Mouse (Mus musculus) neural tube, embryonic 15.5 days (tissue): ENCODE measurements around the gene Sppl2b. TPM values are rescaled to one million over a fixed set of nuclear protein-coding genes. Genes with fewer than 3 reads are reported as not detected.
A peak's percentile ranks its signal among the peaks of the same experiment; 100 is the strongest.

Source experiments
- ATAC-seq: fragments of 200-750 bp; cut with Nextera tagmentation; 2 replicates; pipeline ENCODE4 v1.8.0; 2017; ENCODE audit warnings: mild to moderate bottlenecking, moderate TSS enrichment, moderate library complexity; ENCODE audit not compliant: low FRiP score
- H3K27ac ChIP-seq: fragments of 300-500 bp; sonication (generic); replicated peaks from 2 replicates; pipeline ENCODE4 v1.5.1; 2015; ENCODE audit warnings: mild to moderate bottlenecking, inconsistent platforms
- H3K27me3 ChIP-seq: fragments of 300-500 bp; sonication (generic); replicated peaks from 2 replicates; pipeline ENCODE4 v1.6.1; 2015; ENCODE audit warnings: inconsistent platforms
- H3K36me3 ChIP-seq: fragments of 300-500 bp; sonication (generic); 2 replicates; pipeline ENCODE4 v1.6.1; 2015; ENCODE audit warnings: inconsistent platforms
- H3K4me1 ChIP-seq: fragments of 300-500 bp; sonication (generic); 2 replicates; pipeline ENCODE4 v1.6.1; 2015; ENCODE audit warnings: inconsistent platforms
- H3K4me2 ChIP-seq: fragments of 300-500 bp; sonication (generic); 2 replicates; pipeline ENCODE4 v1.6.1; 2015; ENCODE audit warnings: inconsistent platforms, mild to moderate bottlenecking, moderate library complexity
- H3K4me3 ChIP-seq: fragments of 300-500 bp; sonication (generic); replicated peaks from 2 replicates; pipeline ENCODE4 v1.5.1; 2015; ENCODE audit warnings: mild to moderate bottlenecking, inconsistent platforms
- H3K9ac ChIP-seq: fragments of 300-500 bp; sonication (generic); replicated peaks from 2 replicates; pipeline ENCODE4 v1.6.1; 2015; ENCODE audit warnings: mild to moderate bottlenecking, inconsistent platforms
- H3K9me3 ChIP-seq: fragments of 300-500 bp; sonication (generic); replicated peaks from 2 replicates; pipeline ENCODE4 v1.6.1; 2016; ENCODE audit warnings: inconsistent platforms
- WGBS: fragments of 180-500 bp; shearing (Covaris S2); methylation state at CpG from one replicate; pipeline ENCODE4 v1.1.7; 2015; ENCODE audit warnings: mixed read lengths; 5-methylcytosine and 5-hydroxymethylcytosine counted together
- polyA plus RNA-seq: library from polyadenylated mRNA; unstranded; fragments of >200 nt; fragmentation: Nextera tagmentation; extraction: Ambion mirVana; gene quantifications from 2 replicates; pipeline ENCODE4 v1.2.1, GENCODE M21; 2015

The Sppl2b gene
- polyA plus RNA-seq, 1 experiment from 2014 or later: 84.1 TPM

GRCm38 (mm10) chr10:80901409-80902272 is 46.6 kb downstream of the Sppl2b start:
- no peak overlapping the region for H3K9ac ChIP-seq
- peak overlapping the region; percentile 95 for H3K4me2 ChIP-seq
- H3K27ac ChIP-seq: peak overlapping the region; percentile 65
- peak overlapping the region; percentile 95; the same call in 1 of the 2 replicates for H3K4me3 ChIP-seq
- 89% methylated on average over 19 of the region's 19 CpGs for WGBS
- no peak for ATAC-seq
- H3K36me3 ChIP-seq: peaks cover 52% of the 10 kb centered on the region
- no peaks in the 10 kb centered on the region for H3K27me3 ChIP-seq
- peaks cover 31% of the 10 kb centered on the region for H3K4me1 ChIP-seq
- no peaks in the 10 kb centered on the region for H3K9me3 ChIP-seq

DNA sequence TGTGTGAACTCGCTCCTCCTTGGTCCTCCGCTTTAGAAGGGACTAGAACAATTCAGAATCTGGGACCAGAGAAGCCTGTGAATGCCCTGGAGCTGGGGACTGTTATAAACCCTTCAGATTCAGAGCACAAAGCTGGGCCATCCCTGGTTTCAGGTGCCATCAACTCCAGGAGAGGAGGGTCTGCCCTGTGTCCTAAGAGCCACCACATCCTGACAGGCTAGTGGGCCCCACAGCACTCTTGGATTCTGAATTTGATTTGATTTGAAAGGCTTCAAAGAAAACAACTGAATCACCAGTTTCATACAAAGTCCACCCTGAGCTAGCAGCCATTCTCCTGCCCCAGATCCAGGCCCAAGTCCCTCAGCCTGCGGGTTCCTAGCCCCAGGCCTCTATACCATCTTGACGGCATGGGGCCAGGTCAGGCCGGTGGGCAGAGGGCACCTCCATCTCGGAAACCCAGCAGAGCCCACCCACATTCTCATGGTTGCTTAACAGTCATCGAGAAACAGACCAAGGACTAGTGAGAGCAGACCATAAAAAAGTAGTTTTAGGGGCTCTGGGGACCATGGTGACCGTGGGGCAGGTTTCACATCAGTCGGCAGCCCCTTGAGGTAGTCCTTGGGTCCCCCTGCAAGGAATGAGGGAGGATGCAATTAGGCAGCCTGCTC is 47.3 kb downstream of the Sppl2b start:
- peaks cover 56% of the 10 kb centered on the region for H3K36me3 ChIP-seq
- no peaks in the 10 kb centered on the region for H3K9me3 ChIP-seq
- H3K27me3 ChIP-seq: no peaks in the 10 kb centered on the region
- no peak overlapping the region for H3K4me2 ChIP-seq
- no peak overlapping the region for H3K4me3 ChIP-seq
- peaks cover 31% of the 10 kb centered on the region for H3K4me1 ChIP-seq
- 95% methylated on average over 9 of the region's 9 CpGs for WGBS
- H3K9ac ChIP-seq: no peak overlapping the region
- no peak for ATAC-seq
- no peak overlapping the region for H3K27ac ChIP-seq

DNA sequence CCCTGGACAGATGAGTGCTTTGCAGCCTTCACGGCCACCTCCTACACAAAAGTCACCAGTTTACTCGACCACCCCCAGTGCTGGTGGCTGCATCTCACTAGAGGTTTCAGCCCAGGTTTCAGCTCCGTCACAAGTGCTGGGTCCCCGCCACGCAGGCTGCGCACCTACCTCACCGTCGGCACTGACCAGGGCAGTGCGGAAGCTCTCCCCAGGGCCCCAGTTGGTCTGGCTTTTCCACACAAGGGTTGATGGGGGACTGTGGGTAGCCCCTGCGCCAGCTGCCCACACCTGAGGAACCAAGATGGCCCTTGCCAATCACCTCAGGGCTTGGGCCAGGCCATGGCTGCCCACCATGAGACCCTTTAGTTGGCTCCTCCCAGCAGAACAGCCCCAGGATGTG is 48.2 kb downstream of the Sppl2b start:
- Histone ChIP-seq H3K27me3 (no peaks in the 10 kb centered on the region), H3K4me3 (no peak overlapping the region), H3K4me1 (peaks cover 24% of the 10 kb centered on the region), H3K4me2 (no peak overlapping the region), H3K36me3 (peaks cover 65% of the 10 kb centered on the region), H3K9me3 (no peaks in the 10 kb centered on the region), H3K27ac (no peak overlapping the region), H3K9ac (no peak overlapping the region)
- WGBS: 94% methylated on average over 10 of the region's 10 CpGs
- no peak for ATAC-seq

- Histone ChIP-seq H3K9me3 (no peaks in the 10 kb centered on the region), H3K36me3 (peaks cover 74% of the 10 kb centered on the region), H3K27ac (no peak overlapping the region), H3K27me3 (no peaks in the 10 kb centered on the region), H3K4me3 (no peak overlapping the region), H3K9ac (no peak overlapping the region), H3K4me1 (peaks cover 16% of the 10 kb centered on the region), H3K4me2 (no peak overlapping the region)
- no peak for ATAC-seq
- 89% methylated on average over 28 of the region's 28 CpGs for WGBS
Observed at GRCm38 (mm10) chr10:80904004-80904693, 49.1 kb downstream of the Sppl2b start.

- WGBS: 92% methylated on average over 11 of the region's 11 CpGs
- H3K4me1 ChIP-seq: peaks cover 10% of the 10 kb centered on the region
- H3K36me3 ChIP-seq: peaks cover 79% of the 10 kb centered on the region
- no peaks in the 10 kb centered on the region for H3K27me3 ChIP-seq
- no peak overlapping the region for H3K4me3 ChIP-seq
- H3K9me3 ChIP-seq: no peaks in the 10 kb centered on the region
- H3K4me2 ChIP-seq: no peak overlapping the region
- H3K27ac ChIP-seq: no peak overlapping the region
- no peak for ATAC-seq
- H3K9ac ChIP-seq: no peak overlapping the region
Observed at GRCm38 (mm10) chr10:80904709-80905108, 49.6 kb downstream of the Sppl2b start.

- WGBS: 93% methylated on average over 22 of the region's 22 CpGs
- Histone ChIP-seq H3K27ac (no peak overlapping the region), H3K4me3 (no peak overlapping the region), H3K9ac (no peak overlapping the region), H3K27me3 (no peaks in the 10 kb centered on the region), H3K4me1 (0 out of 2 replicates have a peak, but pooled peaks cover 7% of the 10 kb centered on the region), H3K9me3 (no peaks in the 10 kb centered on the region), H3K4me2 (no peak overlapping the region), H3K36me3 (peaks cover 83% of the 10 kb centered on the region)
- ATAC-seq: no peak
Observed at GRCm38 (mm10) chr10:80909375-80910162, 54.5 kb downstream of the Sppl2b start.

DNA sequence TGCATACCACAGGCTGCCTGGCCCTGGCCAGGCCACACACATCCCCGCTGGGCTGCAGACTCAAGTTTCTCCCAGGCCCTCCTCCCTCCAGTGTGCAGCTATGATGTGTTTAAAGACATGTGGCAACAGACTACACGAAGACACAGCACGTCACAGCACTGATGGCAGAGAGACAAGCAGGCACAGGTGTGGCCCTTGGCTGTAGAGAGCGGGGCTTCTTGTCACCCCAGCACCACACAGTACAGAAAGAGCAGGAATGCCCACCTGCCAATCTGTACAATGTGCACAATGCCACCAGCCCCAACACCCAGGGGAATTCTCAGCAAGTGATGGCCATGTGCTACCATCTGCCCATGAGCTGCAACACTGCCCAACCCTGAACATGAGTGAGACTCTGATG is 56.3 kb downstream of the Sppl2b start:
- ATAC-seq: no peak
- WGBS: 96% methylated on average over 4 of the region's 4 CpGs

GRCm38 (mm10) chr10:80911891-80912290 is 56.8 kb downstream of the Sppl2b start:
- Histone ChIP-seq H3K9me3 (no peaks in the 10 kb centered on the region), H3K27me3 (no peaks in the 10 kb centered on the region), H3K9ac (no peak overlapping the region), H3K4me1 (peaks cover 28% of the 10 kb centered on the region), H3K4me2 (no peak overlapping the region), H3K27ac (no peak overlapping the region), H3K36me3 (peaks cover 68% of the 10 kb centered on the region), H3K4me3 (no peak overlapping the region)
- ATAC-seq: no peak

More for the DNA sequence above, 56.3 kb downstream of the Sppl2b start:
- Histone ChIP-seq H3K36me3 (peaks cover 70% of the 10 kb centered on the region), H3K9me3 (no peaks in the 10 kb centered on the region), H3K9ac (no peak overlapping the region), H3K27ac (no peak overlapping the region), H3K27me3 (no peaks in the 10 kb centered on the region), H3K4me2 (no peak overlapping the region), H3K4me1 (peaks cover 23% of the 10 kb centered on the region), H3K4me3 (no peak overlapping the region)

GRCm38 (mm10) chr10:80913364-80914011 is 58.4 kb downstream of the Sppl2b start:
- 95% methylated on average over 7 of the region's 8 CpGs for WGBS
- H3K4me2 ChIP-seq: no peak overlapping the region
- peaks cover 53% of the 10 kb centered on the region for H3K36me3 ChIP-seq
- no peak overlapping the region for H3K9ac ChIP-seq
- H3K9me3 ChIP-seq: no peaks in the 10 kb centered on the region
- no peak for ATAC-seq
- no peak overlapping the region for H3K4me3 ChIP-seq
- no peaks in the 10 kb centered on the region for H3K27me3 ChIP-seq
- H3K4me1 ChIP-seq: peaks cover 39% of the 10 kb centered on the region
- H3K27ac ChIP-seq: no peak overlapping the region

DNA sequence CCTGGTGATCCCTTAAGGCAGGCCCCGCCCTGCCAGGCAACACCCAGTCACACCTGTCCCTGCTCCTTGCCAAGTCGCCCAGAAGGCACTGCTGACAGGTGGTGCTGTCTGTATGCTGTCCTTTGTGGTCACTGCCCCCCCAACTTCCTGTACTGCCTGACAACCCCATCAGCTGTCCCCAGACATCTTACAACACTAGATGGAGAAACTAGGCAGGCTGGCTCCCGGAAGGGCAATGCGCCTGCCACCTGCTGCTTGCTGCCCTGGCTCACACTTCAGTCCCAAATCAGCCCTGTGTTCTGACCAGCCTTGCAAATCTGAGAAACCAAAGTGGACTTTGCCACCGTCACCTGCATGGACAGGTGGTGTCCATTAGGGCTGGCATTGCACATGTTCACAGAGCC is 59.2 kb downstream of the Sppl2b start:
- Histone ChIP-seq H3K27me3 (no peaks in the 10 kb centered on the region), H3K4me1 (peaks cover 43% of the 10 kb centered on the region), H3K36me3 (peaks cover 45% of the 10 kb centered on the region), H3K27ac (no peak overlapping the region), H3K4me2 (no peak overlapping the region), H3K9me3 (no peaks in the 10 kb centered on the region), H3K9ac (no peak overlapping the region), H3K4me3 (no peak overlapping the region)
- 92% methylated on average over 5 of the region's 5 CpGs for WGBS
- no peak for ATAC-seq

DNA sequence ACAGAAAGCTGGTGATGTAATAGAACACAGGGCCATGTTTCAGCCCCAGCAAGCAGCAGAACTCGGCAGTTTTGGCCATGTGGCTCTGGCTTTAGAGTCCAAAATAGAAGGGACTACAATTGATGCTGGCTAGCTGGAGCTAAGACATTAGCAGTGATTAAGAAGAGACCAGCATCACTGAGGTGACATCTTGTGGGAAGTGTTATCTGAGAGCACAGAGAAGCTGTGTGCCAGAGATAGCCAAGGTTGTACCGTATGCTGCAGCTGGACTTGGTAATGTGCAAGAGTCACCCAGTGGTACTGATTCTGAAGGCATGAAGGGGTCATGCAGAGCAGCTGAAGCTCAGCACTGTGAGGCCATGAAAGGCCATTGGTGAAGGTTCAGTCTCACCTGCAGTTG is 60.2 kb downstream of the Sppl2b start:
- WGBS: 83% methylated on average over 2 of the region's 2 CpGs
- Histone ChIP-seq H3K4me2 (no peak overlapping the region), H3K9me3 (no peaks in the 10 kb centered on the region), H3K9ac (no peak overlapping the region), H3K36me3 (peaks cover 35% of the 10 kb centered on the region), H3K4me1 (peaks cover 43% of the 10 kb centered on the region), H3K27ac (no peak overlapping the region), H3K4me3 (no peak overlapping the region), H3K27me3 (no peaks in the 10 kb centered on the region)
- ATAC-seq: no peak
